Mouse (Mus musculus): ENCODE measurements around the gene St6gal1.

The St6gal1 gene

GRCm38 (mm10) chr16:23223166-23223870 is 1.2 kb upstream of the St6gal1 start:
- no peak for DNase-seq (ENCODE audit: low read depth, low spot score)

GRCm38 (mm10) chr16:23223871-23224469 is 570 bp upstream of the St6gal1 start:
- DNase-seq (ENCODE audit: low read depth, low spot score): no peak

GRCm38 (mm10) chr16:23225069-23225721 is 655 bp downstream of the St6gal1 start:
- no peak for DNase-seq (ENCODE audit: low read depth, low spot score)

GRCm38 (mm10) chr16:23225821-23226600 is 1.5 kb downstream of the St6gal1 start:
- DNase-seq (ENCODE audit: low read depth, low spot score): no peak

GRCm38 (mm10) chr16:23226601-23227351 is 2.2 kb downstream of the St6gal1 start:
- no peak for DNase-seq (ENCODE audit: low read depth, low spot score)

- DNase-seq (ENCODE audit: low read depth, low spot score): no peak
Measured at GRCm38 (mm10) chr16:23227851-23228250, 3.3 kb downstream of the St6gal1 start.

- no peak for DNase-seq (ENCODE audit: low read depth, low spot score)
Measured at GRCm38 (mm10) chr16:23228486-23228885, 3.9 kb downstream of the St6gal1 start.

GRCm38 (mm10) chr16:23229945-23230344 is 5.4 kb downstream of the St6gal1 start:
- no peak for DNase-seq (ENCODE audit: low read depth, low spot score)

- no peak for DNase-seq (ENCODE audit: low read depth, low spot score)
Measured at GRCm38 (mm10) chr16:23231168-23231567, 6.6 kb downstream of the St6gal1 start.

- no peak for DNase-seq (ENCODE audit: low read depth, low spot score)
Measured at GRCm38 (mm10) chr16:23232691-23233090, 8.2 kb downstream of the St6gal1 start.

GRCm38 (mm10) chr16:23233496-23233895 is 9.0 kb downstream of the St6gal1 start:
- no peak for DNase-seq (ENCODE audit: low read depth, low spot score)

- DNase-seq (ENCODE audit: low read depth, low spot score): no peak
Measured at GRCm38 (mm10) chr16:23234557-23234956, 10.0 kb downstream of the St6gal1 start.

- no peak for DNase-seq (ENCODE audit: low read depth, low spot score)
Measured at GRCm38 (mm10) chr16:23235173-23235694, 10.7 kb downstream of the St6gal1 start.

- no peak for DNase-seq (ENCODE audit: low read depth, low spot score)
Measured at GRCm38 (mm10) chr16:23239583-23239982, 15.0 kb downstream of the St6gal1 start.

GRCm38 (mm10) chr16:23240049-23240949 is 15.8 kb downstream of the St6gal1 start:
- peak; percentile 60 for DNase-seq (ENCODE audit: low read depth, low spot score)

- no peak for DNase-seq (ENCODE audit: low read depth, low spot score)
Measured at GRCm38 (mm10) chr16:23240950-23241259, 16.4 kb downstream of the St6gal1 start.

GRCm38 (mm10) chr16:23243726-23244425 is 19.3 kb downstream of the St6gal1 start:
- no peak for DNase-seq (ENCODE audit: low read depth, low spot score)

GRCm38 (mm10) chr16:23244486-23244885 is 19.9 kb downstream of the St6gal1 start:
- no peak for DNase-seq (ENCODE audit: low read depth, low spot score)

- DNase-seq (ENCODE audit: low read depth, low spot score): no peak
Measured at GRCm38 (mm10) chr16:23249285-23249684, 24.7 kb downstream of the St6gal1 start.

GRCm38 (mm10) chr16:23249762-23250161 is 25.2 kb downstream of the St6gal1 start:
- no peak for DNase-seq (ENCODE audit: low read depth, low spot score)
